Mouse (Mus musculus): ENCODE measurements around the gene Mcoln2. TPM values are rescaled to one million over a fixed set of nuclear protein-coding genes. Genes with fewer than 3 reads are reported as not detected.
"Not testable (repeated sequence)": the region's sequence is repeated elsewhere in the genome, so short reads cannot be mapped to it uniquely, and the experiment has no call there.

Gene Mcoln2
- total RNA-seq, 2 experiments from 2014 or later, result 2.0 to 4.0 TPM

GRCm38 (mm10) chr3:146180986-146181385, 31.4 kb downstream of the Mcoln2 start:
- peak; percentile 47 for ATAC-seq (replicated peaks; ENCODE audit: poor library complexity)

- ATAC-seq (replicated peaks; ENCODE audit: poor library complexity), result peak; percentile 83
These were observed 35.5 kb downstream of the Mcoln2 start for GRCm38 (mm10) chr3:146184992-146185657.

GRCm38 (mm10) chr3:146186033-146186432, 36.4 kb downstream of the Mcoln2 start:
- ATAC-seq (replicated peaks; ENCODE audit: poor library complexity), result no peak

- peak; percentile 58 for ATAC-seq (replicated peaks; ENCODE audit: poor library complexity)
These were observed 40.3 kb downstream of the Mcoln2 start for GRCm38 (mm10) chr3:146189933-146190332.

GRCm38 (mm10) chr3:146192507-146192906, 42.9 kb downstream of the Mcoln2 start:
- ATAC-seq (replicated peaks; ENCODE audit: poor library complexity), result no peak

- no peak for ATAC-seq (replicated peaks; ENCODE audit: poor library complexity)
These were observed 45.5 kb downstream of the Mcoln2 start for GRCm38 (mm10) chr3:146195153-146195552.

GRCm38 (mm10) chr3:146196301-146196700, 46.7 kb downstream of the Mcoln2 start:
- ATAC-seq (replicated peaks; ENCODE audit: poor library complexity), result no peak

GRCm38 (mm10) chr3:146196780-146197743, 47.4 kb downstream of the Mcoln2 start:
- ATAC-seq (replicated peaks; ENCODE audit: poor library complexity), result 0 out of 2 replicates have a peak, but pooled peaks have one; percentile 29

GRCm38 (mm10) chr3:146197785-146198184, 48.2 kb downstream of the Mcoln2 start:
- ATAC-seq (replicated peaks; ENCODE audit: poor library complexity), result no peak

GRCm38 (mm10) chr3:146198803-146199481, 49.3 kb downstream of the Mcoln2 start:
- no peak for ATAC-seq (replicated peaks; ENCODE audit: poor library complexity)

GRCm38 (mm10) chr3:146199486-146199885, 49.9 kb downstream of the Mcoln2 start:
- ATAC-seq (replicated peaks; ENCODE audit: poor library complexity), result no peak

- ATAC-seq (replicated peaks; ENCODE audit: poor library complexity), result no peak
These were observed 54.7 kb downstream of the Mcoln2 start for GRCm38 (mm10) chr3:146204375-146204774.

- ATAC-seq (replicated peaks; ENCODE audit: poor library complexity), result no peak
These were observed 55.7 kb downstream of the Mcoln2 start for GRCm38 (mm10) chr3:146205305-146205704.

GRCm38 (mm10) chr3:146206635-146207034, 57.0 kb downstream of the Mcoln2 start:
- ATAC-seq (replicated peaks; ENCODE audit: poor library complexity), result no peak

- ATAC-seq (replicated peaks; ENCODE audit: poor library complexity), result no peak
These were observed 57.8 kb downstream of the Mcoln2 start for GRCm38 (mm10) chr3:146207440-146207839.

- not testable (repeated sequence) for ATAC-seq (replicated peaks; ENCODE audit: poor library complexity)
These were observed 60.1 kb downstream of the Mcoln2 start for GRCm38 (mm10) chr3:146209759-146210158.

GRCm38 (mm10) chr3:146211141-146211747, 61.6 kb downstream of the Mcoln2 start:
- no peak for ATAC-seq (replicated peaks; ENCODE audit: poor library complexity)

- ATAC-seq (replicated peaks; ENCODE audit: poor library complexity), result no peak
These were observed 62.3 kb downstream of the Mcoln2 start for GRCm38 (mm10) chr3:146211964-146212363.

GRCm38 (mm10) chr3:146213336-146213735, 63.7 kb downstream of the Mcoln2 start:
- no peak for ATAC-seq (replicated peaks; ENCODE audit: poor library complexity)

- peak; percentile 26 for ATAC-seq (replicated peaks; ENCODE audit: poor library complexity)
These were observed 66.9 kb downstream of the Mcoln2 start for GRCm38 (mm10) chr3:146216561-146216960.
